Mouse (Mus musculus): ENCODE data around the gene Dnajc3. TPM values are rescaled to one million over a fixed set of nuclear protein-coding genes. Genes with fewer than 3 reads are reported as not detected.
A peak's percentile ranks its signal among the peaks of the same experiment; 100 is the strongest.

The Dnajc3 gene
- polyA plus RNA-seq (2014; fragmentation: Nextera tagmentation; extraction: Ambion mirVana): 55.5 and 59.8 TPM in 2 replicates

DNA sequence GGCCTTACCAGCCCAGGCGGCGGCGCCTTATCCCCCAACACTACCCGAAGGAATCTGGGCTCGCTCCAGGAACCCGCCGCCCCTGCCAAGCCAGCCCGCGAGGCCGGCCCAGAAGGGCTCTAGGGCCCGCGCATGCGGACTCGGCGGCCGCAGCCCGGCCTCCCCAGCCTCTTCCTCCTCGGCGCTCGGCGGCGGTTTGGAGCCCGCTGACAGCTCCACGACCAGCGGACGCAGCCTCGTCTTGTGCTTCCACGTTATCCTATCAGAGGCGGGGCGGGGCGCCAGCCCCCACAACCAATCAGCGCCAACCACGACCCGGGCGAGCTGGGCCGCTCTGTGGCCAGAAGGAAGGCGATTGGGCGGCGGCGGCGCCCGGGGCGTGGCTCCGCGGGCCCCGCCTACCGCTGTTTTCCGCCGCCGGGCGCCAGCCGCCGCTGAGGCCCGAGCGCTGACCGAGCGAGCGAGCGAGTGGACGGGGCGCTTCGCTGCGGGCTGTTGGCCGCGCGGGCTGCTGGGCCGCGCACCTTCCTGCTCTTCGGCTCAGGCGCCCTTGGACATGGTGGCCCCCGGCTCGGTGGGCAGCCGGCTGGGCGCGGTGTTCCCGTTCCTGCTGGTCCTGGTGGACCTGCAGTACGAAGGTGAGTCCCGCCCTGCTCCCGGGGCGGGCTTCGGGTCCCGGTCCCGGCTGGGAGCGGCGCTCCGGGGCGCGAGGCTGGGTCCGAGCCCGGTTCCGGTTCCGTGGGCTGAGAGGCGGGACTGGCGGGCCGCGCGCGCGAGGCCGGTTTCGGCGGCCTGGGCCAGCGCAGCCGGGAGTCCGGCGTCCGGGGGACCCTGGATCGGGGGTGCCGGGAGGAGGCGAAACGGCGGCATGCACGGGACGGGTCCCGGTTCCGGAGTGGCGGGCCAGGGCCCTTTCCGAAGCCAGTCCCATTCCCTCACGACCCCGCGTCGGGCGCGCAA is at the start of gene Dnajc3:
Gene Dnajc3 (plus strand): TSS at position 444 of the 960 bp plus-strand sequence.
- no peak for TF ChIP-seq CTCF (IDR thresholded peaks at IDR 0.05; ENCODE audit: low read depth)
- Histone ChIP-seq H3K27ac (ENCODE audit: low read depth) (peak within 1 kb of the TSS; percentile 91), H3K4me1 (ENCODE audit: insufficient read depth) (peaks cover 12% of the 10 kb centered on the region), H3K27me3 (ENCODE audit: insufficient read depth, low read length) (no peaks in the 10 kb centered on the region), H3K36me3 (ENCODE audit: insufficient read depth) (0 out of 2 replicates have a peak, but pooled peaks cover 4% of the 10 kb centered on the region), H3K9me3 (ENCODE audit: low read depth, low read length) (no peaks in the 10 kb centered on the region), H3K9ac (peak within 1 kb of the TSS; percentile 99), H3K4me2 (peak within 1 kb of the TSS; percentile 77), H3K4me3 (ENCODE audit: low read depth, low read length) (peak within 1 kb of the TSS; percentile 99)
- peak; percentile 99 for DNase-seq
- WGBS: under 1% methylated on average over 114 of the region's 124 CpGs
- peak; percentile 100 for ATAC-seq (ENCODE audit: insufficient read depth)

DNA sequence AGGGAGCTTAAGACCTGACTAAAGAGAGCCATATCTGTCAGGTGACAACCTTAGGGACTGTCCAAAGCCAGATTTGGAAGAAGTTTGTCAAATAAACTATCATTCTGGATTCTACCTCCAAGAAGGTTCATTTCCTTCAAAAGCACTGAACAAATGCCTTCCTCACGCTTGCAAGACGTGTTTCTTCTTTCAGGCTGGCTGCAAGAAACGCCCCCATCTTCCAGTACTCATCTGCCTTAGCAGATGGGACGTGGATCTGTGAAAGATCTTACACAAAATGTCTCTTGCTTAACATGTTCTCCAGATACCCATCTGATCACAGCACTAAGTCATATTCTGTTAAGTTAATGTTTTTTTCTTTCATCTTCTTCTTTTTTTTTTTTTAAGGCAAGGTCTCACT is 47.7 kb upstream of the Dnajc3 start:
- Histone ChIP-seq H3K27me3 (ENCODE audit: insufficient read depth, low read length) (no peaks in the 10 kb centered on the region), H3K4me1 (ENCODE audit: insufficient read depth) (no peaks in the 10 kb centered on the region), H3K9me3 (ENCODE audit: low read depth, low read length) (no peaks in the 10 kb centered on the region), H3K36me3 (ENCODE audit: insufficient read depth) (peaks cover 56% of the 10 kb centered on the region), H3K9ac (no peak overlapping the region), H3K27ac (ENCODE audit: low read depth) (no peak overlapping the region), H3K4me3 (ENCODE audit: low read depth, low read length) (no peak overlapping the region), H3K4me2 (no peak overlapping the region)
- DNase-seq: no peak
- TF ChIP-seq CTCF (IDR thresholded peaks at IDR 0.05; ENCODE audit: low read depth): no peak
- 86% methylated on average over 4 of the region's 4 CpGs for WGBS
- no peak for ATAC-seq (ENCODE audit: insufficient read depth)

DNA sequence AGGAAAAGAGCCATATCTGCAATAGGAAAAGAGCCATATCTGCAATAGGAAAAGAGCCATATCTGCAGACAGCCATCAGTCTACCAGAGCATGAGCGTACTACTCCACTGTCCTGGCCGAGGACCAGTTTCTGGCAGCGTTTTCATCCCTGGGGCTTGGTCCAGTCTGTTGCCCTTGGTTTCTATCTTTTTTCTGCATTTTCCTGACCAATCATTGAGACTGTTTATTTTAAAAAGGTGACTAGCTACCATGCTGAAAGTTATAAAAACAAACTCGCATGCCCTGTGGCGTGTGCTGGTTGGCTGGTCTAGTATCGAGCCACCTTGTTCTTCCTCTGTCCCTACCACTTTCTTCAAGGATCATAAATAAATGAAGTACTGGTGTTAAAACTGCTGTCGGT is 42.5 kb upstream of the Dnajc3 start:
- Histone ChIP-seq H3K36me3 (ENCODE audit: insufficient read depth) (peaks cover 72% of the 10 kb centered on the region), H3K4me2 (no peak overlapping the region), H3K27me3 (ENCODE audit: insufficient read depth, low read length) (no peaks in the 10 kb centered on the region), H3K9ac (no peak overlapping the region), H3K27ac (ENCODE audit: low read depth) (no peak overlapping the region), H3K4me3 (ENCODE audit: low read depth, low read length) (no peak overlapping the region), H3K4me1 (ENCODE audit: insufficient read depth) (no peaks in the 10 kb centered on the region), H3K9me3 (ENCODE audit: low read depth, low read length) (no peaks in the 10 kb centered on the region)
- DNase-seq (no peak), ATAC-seq (ENCODE audit: insufficient read depth) (no peak)
- WGBS: 71% methylated on average over 7 of the region's 7 CpGs
- no peak for TF ChIP-seq CTCF (IDR thresholded peaks at IDR 0.05; ENCODE audit: low read depth)

DNA sequence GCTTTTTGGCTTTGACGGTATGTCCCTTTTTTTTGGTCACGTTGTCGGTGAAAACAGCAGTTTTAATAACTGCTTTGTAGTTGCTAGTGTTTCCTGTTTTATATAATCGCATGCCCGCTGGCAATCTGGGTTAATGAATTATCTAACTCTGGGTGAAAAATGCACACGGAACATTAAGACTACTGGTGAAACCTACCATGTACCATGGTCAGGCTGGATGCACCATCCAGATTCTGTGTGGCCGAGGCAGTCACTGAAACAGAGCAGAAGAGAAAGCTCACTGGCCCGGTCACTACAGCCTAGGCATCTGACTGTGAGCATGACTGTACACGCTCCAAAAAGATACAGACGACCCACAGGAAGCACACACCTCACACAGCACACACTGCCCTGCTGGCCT is 42.1 kb upstream of the Dnajc3 start:
- Histone ChIP-seq H3K27ac (ENCODE audit: low read depth) (no peak overlapping the region), H3K36me3 (ENCODE audit: insufficient read depth) (peaks cover 72% of the 10 kb centered on the region), H3K4me2 (no peak overlapping the region), H3K27me3 (ENCODE audit: insufficient read depth, low read length) (no peaks in the 10 kb centered on the region), H3K4me3 (ENCODE audit: low read depth, low read length) (no peak overlapping the region), H3K4me1 (ENCODE audit: insufficient read depth) (no peaks in the 10 kb centered on the region), H3K9ac (no peak overlapping the region), H3K9me3 (ENCODE audit: low read depth, low read length) (no peaks in the 10 kb centered on the region)
- 82% methylated on average over 10 of the region's 10 CpGs for WGBS
- DNase-seq: no peak
- ATAC-seq (ENCODE audit: insufficient read depth): no peak
- TF ChIP-seq CTCF (IDR thresholded peaks at IDR 0.05; ENCODE audit: low read depth): no peak

DNA sequence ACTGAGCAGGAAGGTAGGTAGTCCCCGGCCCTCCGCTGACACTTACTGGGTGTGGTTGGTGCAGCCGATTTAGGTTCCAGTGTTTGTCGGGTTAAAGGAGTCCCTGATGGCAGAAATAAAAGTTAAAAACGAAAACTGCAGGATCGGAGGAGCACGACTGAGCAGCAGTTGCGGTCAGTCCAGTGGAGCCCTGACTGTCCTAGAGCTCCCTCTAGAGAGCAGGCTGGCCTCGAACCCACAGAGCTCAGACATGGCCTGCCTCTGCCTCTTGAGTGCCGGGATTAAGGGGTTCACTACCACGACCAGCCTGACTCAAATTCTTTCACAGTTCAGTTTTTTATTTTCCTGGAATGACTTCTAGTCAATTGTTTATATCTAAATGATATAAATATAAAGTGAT is 37.8 kb upstream of the Dnajc3 start:
- Histone ChIP-seq H3K9me3 (ENCODE audit: low read depth, low read length) (no peaks in the 10 kb centered on the region), H3K4me3 (ENCODE audit: low read depth, low read length) (no peak overlapping the region), H3K4me1 (ENCODE audit: insufficient read depth) (no peaks in the 10 kb centered on the region), H3K27me3 (ENCODE audit: insufficient read depth, low read length) (no peaks in the 10 kb centered on the region), H3K27ac (ENCODE audit: low read depth) (no peak overlapping the region), H3K9ac (no peak overlapping the region), H3K4me2 (no peak overlapping the region), H3K36me3 (ENCODE audit: insufficient read depth) (peaks cover 74% of the 10 kb centered on the region)
- peak; percentile 26; the same call in 1 of the 2 replicates for TF ChIP-seq CTCF (IDR thresholded peaks at IDR 0.05; ENCODE audit: low read depth)
- ATAC-seq (ENCODE audit: insufficient read depth): no peak
- no peak for DNase-seq
- WGBS: 76% methylated on average over 11 of the region's 11 CpGs

DNA sequence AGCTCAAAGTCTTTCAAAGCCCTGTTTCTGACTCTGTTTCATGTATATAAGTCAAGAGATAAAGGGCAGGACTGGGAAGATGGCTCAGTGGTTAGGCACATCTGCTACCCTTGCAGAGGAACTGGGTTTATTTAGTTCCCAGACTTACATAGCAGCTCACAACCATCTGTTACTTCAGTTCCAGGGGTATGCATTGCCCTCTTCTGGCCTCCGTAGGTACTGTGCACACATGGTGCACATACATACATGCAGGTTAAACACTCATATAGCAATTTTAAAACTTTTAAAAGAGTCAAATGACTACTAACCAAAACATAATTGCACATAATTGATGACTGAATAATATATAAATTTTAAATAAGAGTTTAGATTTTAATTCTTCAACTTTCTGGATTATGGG is 36.9 kb upstream of the Dnajc3 start:
- Histone ChIP-seq H3K9me3 (ENCODE audit: low read depth, low read length) (no peaks in the 10 kb centered on the region), H3K9ac (no peak overlapping the region), H3K27ac (ENCODE audit: low read depth) (no peak overlapping the region), H3K4me2 (no peak overlapping the region), H3K27me3 (ENCODE audit: insufficient read depth, low read length) (no peaks in the 10 kb centered on the region), H3K4me3 (ENCODE audit: low read depth, low read length) (no peak overlapping the region), H3K4me1 (ENCODE audit: insufficient read depth) (no peaks in the 10 kb centered on the region), H3K36me3 (ENCODE audit: insufficient read depth) (peaks cover 72% of the 10 kb centered on the region)
- TF ChIP-seq CTCF (IDR thresholded peaks at IDR 0.05; ENCODE audit: low read depth): peak; percentile 35
- ATAC-seq (ENCODE audit: insufficient read depth) (no peak), DNase-seq (no peak)
- 100% methylated on average over 1 of the region's 1 CpGs for WGBS

DNA sequence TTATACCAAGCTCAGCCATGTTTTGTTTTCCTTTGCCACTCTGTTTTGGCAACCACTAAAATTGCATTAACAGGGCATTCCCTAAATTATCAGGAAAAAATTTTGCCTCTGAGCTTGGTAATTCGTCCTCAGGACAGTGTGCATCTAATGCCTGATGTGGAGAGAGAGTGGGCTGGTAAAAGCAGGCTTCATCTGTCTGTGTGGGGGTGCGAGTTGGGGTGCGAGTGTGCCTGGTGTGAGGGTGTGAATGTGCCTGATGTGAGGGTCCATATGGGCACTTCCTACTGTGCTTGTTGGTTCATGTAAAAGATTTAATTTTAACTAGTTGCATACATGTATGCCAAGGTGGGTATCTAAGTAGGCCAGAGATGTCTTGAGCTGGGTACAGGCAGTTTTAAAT is 34.4 kb upstream of the Dnajc3 start:
- Histone ChIP-seq H3K9ac (no peak overlapping the region), H3K36me3 (ENCODE audit: insufficient read depth) (peaks cover 80% of the 10 kb centered on the region), H3K9me3 (ENCODE audit: low read depth, low read length) (no peaks in the 10 kb centered on the region), H3K4me3 (ENCODE audit: low read depth, low read length) (no peak overlapping the region), H3K4me1 (ENCODE audit: insufficient read depth) (no peaks in the 10 kb centered on the region), H3K27ac (ENCODE audit: low read depth) (no peak overlapping the region), H3K27me3 (ENCODE audit: insufficient read depth, low read length) (no peaks in the 10 kb centered on the region), H3K4me2 (no peak overlapping the region)
- WGBS: 80% methylated on average over 3 of the region's 3 CpGs
- ATAC-seq (ENCODE audit: insufficient read depth) (no peak), DNase-seq (no peak)
- TF ChIP-seq CTCF (IDR thresholded peaks at IDR 0.05; ENCODE audit: low read depth): no peak
